Mouse (Mus musculus): ENCODE measurements around the gene Nfs1.
A peak's percentile ranks its signal among the peaks of the same experiment; 100 is the strongest.
"Not testable (repeated sequence)": the region's sequence is repeated elsewhere in the genome, so short reads cannot be mapped to it uniquely, and the experiment has no call there.

The Nfs1 gene

DNA sequence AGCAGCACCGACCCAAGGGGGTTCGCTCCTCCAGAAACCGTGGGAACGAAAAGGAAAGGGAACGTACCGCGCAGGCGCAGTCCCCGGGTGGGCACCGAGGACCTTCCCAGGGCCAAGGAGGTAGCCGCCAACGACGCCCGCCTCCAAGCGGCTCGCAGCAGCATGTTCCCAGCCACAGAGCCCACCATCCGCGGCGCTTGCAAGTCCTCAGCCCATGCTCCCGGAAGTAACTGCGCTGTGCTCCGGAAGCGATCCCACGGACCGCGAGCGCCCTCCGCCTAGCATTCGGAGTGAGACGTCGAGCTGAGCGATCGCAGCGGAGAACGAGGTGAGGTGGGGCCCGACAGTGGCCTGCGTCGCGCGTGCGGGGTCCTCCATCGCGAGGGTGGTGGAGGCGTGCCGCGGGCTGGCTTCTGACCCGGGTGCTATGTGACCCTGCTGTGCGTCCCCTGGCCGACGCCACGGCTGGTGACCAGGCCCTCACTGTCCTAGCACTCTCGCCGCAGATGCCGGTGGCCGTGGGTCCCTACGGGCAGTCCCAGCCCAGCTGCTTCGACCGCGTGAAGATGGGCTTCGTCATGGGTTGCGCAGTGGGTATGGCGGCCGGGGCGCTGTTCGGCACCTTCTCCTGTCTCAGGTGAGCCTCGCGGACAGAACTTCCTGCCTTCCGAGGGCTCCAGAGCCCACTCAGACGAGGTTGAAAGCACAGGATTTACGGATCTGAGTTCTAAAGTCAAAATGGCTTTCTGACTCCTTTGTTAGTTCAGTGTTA lies at the start of gene Nfs1, which contains the start of gene Romo1:
TSS of gene Nfs1 (minus strand) at position 234 of the 772 bp plus-strand sequence.
TSS of gene Romo1 (plus strand) at position 87 of the 772 bp plus-strand sequence.
- peak; percentile 74 for DNase-seq (ENCODE audit: low read depth)

DNA sequence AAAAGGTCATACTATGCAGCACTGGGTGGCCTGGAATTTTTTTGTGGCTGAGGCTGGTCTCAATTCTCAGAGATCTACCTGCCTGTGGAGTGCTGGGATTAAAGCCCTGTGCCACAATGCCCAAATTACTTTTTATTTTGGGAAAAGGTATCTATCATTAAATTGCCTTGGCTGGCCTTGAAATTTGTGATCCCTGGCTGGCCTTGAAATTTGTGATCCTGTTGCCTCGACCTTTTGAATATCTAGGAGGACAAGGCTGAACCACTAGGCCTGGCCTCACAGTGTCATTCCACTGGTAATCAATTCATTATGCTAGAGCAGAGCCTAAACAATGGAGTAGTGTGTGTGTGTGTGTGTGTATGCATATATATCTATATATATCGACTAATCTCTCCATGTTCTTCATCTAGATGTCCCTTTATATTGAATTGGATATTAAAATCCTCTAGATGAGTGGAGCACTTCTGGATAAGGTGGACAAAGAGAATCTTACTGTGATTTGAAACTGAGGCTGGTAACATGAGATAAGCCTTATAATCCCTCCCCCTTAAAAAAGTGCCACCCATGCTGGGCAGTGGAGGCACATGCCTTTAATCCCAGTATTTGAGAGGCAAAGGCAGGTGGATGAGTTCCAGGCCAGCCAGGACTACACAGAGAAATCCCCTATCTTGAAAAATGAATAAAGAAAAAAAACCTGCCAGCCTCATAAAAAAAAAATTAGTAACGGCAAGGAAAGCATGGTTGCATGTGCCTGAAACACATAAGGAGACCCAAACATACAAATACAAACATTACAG lies 49.3 kb upstream of the Nfs1 start:
- no peak for DNase-seq (ENCODE audit: low read depth)

DNA sequence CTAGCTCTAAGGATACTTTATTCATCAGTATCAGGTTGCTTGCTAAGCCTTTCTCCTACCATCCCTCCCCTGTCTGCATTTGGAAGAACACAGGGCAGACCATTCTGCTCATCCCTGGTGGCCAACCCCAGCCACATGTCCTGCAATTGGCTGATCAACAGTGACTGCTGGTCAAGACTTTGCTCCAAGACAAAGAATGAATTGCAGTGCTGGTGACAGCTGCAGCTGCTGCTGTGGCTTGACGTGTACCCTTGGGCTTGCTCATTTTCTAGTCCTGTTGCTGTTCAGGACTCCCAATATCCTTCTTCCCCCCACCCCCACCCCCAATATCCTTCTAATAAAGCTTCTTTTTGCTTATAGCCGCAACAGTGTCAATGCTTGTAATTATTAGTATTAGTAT lies 48.1 kb upstream of the Nfs1 start:
- no peak for DNase-seq (ENCODE audit: low read depth)

DNA sequence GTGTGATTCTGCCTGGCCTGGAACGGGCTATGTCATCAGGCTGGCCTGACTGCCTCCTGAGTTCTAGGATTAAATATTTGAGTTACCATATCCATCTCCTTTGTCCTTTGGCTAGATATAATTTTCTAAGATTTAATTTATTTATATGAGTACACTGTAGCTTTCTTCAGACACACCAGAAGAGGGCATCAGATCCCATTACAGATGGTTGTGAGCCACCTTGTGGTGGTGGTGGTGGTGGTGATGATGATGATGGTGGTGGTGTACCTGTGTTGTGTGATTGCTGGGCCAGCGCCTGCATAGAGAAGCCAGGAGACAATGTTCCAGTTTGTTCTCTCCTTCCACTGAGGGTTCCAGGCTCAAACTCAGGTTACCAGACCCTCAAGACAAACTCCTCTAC lies 47.6 kb upstream of the Nfs1 start:
- DNase-seq (ENCODE audit: low read depth): no peak

DNA sequence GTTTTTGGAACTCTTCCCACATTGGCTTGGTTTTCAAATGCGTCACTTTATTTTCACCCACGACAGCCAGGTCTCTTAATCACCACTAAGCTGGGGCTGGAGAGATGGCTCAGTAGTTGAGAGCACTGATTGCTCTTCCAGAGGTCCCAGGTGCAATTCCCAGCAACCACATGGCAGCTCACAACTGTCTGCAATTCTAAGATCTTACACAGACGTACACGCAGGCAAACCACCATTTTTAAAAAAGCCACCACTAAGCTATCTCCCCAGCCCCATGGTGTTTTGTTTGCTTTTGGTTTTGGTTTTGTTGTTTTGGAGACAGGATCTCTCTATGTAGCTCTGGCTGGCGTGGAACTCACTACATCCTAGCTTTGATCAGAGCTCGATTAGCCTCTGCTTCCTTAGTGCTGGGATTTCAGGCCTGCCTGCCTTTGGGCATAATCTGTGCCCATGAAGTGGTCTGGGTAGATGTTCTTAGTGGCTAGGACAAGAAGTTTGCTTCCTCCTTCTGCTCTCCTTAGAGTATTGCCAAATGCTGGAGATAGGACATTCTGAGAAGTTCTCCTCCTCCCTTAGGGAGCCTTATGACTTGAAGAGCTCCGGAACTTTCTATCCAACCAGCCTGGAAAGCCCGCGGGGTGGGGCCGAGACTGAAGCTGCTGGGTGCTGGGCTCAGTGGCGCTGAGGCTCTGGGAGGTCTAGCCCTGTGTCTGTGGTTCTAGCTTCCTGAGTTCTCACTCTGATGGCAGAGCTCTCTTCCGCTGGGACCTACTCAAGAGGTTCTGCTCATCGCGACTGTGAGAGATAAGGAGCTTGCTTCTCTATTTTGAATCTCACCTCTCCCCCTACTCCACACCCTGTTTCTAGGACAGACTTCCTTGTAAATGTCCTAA lies 46.3 kb upstream of the Nfs1 start:
- no peak for DNase-seq (ENCODE audit: low read depth)

DNA sequence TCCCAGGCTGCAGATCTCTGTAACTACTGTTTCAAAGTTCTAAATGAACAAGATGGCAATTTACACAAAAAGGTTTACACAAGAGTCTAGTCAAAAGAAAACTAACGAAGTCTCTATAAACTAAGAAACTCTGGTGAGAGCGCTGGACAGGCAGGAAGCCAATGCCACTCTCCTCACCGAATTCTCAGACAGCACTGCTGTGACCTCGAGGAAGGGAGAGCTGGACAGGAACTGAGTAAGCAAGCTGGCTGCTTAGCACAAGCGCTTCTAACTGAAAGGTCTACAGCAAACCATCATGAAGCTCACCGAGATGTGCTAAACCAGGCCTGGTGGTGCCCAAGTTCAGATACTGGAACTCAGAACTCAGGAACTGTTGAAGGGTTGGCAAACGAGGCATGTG lies 45.3 kb upstream of the Nfs1 start:
- DNase-seq (ENCODE audit: low read depth): not testable (repeated sequence)

DNA sequence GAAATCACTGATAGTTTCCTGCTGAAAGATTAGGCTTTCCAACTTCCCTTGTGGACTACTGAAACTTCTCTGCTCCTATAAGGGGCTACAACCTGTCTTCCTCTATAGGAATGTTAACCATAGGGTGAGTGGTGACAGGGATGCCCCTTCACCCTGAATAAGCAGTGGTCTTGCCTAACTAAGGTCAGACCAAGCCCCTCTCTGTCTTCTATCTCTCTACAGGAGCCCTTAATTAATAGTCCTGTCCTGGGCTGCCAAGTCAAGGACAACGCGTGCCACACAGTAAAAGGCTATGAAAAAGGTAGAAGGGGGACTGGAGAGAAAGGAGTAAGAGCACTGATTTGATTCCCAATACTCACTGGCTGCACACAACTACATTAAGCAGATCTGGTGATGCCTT lies 37.6 kb upstream of the Nfs1 start:
- no peak for DNase-seq (ENCODE audit: low read depth)

DNA sequence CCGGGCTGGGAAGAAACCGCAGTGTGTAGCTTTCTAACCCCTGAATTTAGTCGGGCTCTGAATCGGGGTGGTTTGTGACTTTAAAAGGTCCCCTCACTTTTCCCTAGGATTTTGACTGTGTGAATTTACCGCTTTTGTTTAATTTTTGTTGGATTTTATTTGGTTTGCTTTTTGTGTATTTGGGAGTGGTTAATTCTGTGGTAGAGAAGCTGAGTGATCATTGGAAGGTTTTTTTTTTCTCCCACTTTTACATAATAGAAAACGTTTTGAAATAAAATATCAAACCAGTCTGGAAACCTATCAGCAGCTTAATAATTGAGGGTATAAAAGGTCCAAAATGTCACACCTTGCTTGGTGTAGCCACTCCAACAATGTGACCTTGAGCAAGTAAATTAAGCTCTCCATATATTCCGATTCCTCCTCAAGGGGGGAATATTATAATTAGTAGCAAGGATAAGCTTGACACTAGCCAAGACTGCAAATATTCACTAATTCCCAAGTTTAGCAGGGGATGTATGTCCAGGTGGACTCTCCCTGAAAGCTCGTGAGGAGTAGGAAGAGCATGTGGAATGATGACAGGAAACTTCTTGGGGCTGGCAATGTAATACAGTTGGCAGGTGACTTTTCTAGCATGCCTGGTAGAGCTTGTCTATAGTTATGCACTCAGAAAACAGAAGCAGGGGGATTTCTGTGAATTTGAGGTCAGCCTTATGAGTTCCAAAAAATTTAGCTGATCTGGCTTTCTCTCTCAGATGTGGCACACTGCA lies 37.0 kb upstream of the Nfs1 start:
- DNase-seq (ENCODE audit: low read depth): no peak

DNA sequence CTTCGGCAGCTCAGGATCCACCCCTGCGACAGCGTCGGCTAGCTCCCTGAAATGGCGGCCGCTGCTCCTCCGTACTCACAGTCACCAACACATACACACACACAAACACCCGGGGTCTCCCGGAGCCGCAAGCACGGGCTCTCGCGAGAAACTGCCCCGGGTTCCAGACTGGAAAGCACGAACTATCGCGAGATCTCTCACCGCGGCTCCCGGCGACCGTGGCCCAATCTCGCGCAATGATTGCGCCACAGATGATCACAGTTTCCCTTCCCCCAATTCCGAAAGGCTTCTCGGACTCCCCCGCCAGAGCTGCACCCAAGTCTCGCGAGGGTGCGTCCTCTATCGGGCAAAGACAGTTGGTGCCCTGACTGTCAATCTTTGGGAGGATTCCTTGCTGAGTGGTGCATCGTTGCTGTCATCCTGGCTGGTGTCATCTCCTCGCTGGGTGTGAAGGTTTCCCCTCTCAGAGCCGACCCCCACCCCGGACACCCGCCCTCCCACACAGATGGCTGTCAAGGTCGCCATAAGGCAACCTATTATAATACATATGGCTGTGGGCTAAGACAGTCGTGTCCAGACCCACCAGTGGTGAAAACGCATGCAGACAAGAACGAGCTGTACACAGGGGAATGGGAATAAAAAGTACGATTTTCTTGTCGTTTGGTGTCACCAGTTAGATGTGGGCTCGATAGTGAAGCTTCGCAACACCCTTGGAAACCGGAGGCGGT lies 36.3 kb upstream of the Nfs1 start, which contains the start of gene Rbm39:
TSS of gene Rbm39 (minus strand) at position 145 of the 728 bp plus-strand sequence.
- DNase-seq (ENCODE audit: low read depth): peak; percentile 99

DNA sequence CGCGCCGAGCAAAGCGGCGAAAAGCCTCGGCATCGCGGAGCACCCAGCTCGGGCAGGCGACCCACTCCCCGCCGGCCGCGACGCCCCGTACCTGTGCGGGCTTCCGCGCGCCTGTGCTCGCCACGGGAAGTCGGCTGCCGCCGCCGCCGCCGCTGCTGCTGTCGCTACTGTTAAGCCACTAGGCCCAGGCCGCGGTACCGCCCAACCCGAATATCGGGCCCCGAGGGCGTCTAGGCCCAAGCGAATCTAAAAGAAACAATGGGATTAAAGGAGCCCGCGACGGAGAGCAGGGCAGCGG lies 35.8 kb upstream of the Nfs1 start:
- no peak for DNase-seq (ENCODE audit: low read depth)

DNA sequence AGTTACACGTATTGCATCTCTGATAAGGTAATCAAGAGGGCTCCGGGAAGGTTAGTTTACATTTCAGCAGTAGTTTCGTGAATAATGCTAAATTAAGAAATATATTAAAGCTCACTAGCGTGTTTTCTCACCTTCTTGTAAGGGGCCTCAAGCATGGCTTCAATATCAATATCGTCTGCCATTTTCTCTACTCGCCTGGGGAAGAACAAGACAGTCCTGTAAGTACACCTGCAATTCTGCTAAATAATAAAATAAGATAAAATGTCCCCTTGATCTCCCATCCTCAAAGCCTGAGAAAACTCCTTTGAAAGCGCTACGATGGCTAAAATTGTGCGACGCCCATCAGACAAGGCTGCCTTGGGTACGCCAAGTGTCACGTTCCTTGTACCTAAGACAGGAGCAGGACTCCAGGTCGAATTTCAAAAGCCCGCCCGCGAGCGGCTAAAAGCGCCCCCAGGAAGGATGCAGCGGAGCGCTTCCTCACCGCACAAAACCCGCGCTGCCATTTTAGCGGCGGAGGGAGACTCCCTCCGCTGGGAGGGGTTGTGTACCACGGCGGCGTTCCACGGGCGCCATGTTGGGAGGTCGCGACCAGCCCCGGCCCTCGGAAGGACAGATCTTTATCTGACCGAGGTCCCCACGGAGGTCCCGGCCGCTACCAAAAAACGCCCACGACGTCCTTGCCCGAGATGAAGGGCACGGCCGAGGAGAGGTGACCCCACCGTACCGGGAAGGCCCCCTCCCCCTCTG lies 35.2 kb upstream of the Nfs1 start:
- DNase-seq (ENCODE audit: low read depth): no peak

DNA sequence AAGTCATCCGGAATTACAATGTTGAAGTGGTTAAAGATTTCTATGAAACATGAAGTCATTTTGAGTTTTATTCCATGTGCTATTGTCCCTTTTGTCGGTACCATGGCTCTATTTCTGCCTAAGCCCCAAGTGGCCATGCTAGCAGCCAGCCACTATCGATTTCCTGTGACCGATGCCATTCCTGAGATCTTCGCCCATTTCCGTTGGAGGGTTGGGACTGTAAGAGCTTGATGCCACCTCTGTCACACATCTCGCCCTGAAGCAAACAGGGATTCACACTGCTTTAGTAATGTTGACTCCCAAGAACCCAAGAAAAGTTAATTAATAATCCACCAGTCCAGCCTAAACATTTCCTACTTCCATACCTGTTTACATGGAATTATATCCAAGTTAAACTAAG lies 33.7 kb upstream of the Nfs1 start:
- DNase-seq (ENCODE audit: low read depth): no peak

DNA sequence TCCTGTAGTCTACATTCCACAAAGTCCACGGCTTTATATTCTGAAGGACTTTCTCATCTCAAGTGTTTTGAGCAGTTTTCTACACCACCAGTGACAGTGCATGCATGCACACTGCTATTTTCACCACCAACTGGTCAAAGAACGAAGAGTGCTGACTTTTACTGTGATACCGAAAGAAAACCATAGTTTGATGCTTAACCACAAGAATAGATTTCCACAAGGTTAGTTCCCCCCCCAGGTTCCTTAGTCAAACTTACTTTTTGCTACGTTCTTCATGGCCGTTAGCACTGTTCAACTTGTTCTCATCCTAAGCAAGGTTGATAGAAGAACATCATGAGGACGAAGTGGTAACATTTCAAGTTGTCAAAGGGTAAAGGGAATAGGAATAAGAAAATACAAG lies 33.1 kb upstream of the Nfs1 start:
- DNase-seq (ENCODE audit: low read depth): no peak

DNA sequence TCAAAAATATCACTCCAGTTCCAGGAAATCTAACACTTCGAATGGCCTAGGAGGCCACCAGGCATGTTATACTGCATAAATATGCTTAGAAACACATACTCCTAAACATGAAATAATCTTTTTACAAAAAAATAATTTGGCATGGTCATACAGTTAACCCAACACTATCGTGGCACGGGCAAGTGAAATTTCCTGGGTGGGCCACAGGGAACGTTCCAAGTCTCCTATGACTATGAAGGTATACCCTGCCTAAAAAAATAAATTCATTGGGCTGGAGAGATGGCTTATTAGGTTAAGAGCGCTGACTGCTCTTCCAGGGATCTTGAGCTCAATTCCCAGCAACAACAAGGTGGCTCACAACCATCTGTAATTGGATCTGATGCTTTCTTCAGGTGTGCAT lies 22.6 kb upstream of the Nfs1 start:
- no peak for DNase-seq (ENCODE audit: low read depth)

DNA sequence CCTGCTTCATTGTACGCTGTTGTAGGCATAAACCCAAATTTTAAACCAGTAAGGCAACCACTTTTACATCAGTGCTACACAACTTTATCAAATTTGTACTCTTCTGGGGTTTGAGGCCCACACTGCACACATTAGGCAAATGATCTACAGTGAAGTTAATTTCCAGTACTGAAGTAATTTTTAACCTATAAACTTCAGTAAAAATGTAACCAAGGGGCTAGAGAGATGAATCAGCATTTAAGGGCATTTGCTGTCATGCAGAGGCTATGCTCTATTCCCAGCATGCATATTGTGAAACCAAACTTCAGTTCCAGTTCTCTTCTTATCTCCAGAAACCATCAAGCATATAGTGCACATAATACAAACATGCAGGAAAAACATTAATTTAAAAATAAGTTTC lies 21.5 kb upstream of the Nfs1 start:
- DNase-seq (ENCODE audit: low read depth): no peak

DNA sequence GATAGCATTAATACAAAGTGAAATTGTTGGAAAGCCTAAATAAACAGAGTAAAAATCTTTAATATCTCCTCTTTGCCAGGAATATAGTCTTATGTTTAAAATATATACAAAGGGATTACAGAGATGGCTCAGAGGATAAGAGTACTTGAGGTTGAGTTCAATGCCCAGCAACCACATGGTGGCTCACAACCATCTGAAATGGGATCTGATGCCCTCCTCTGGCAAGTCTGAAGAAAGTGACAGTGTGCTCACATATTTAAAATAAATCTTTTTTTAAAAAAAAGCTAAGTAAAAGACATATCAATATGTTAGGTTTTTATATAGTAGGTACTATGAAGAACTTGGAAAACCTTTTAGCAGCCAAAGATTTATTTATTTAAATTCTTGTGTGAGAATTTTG lies 7.6 kb upstream of the Nfs1 start:
- no peak for DNase-seq (ENCODE audit: low read depth)

DNA sequence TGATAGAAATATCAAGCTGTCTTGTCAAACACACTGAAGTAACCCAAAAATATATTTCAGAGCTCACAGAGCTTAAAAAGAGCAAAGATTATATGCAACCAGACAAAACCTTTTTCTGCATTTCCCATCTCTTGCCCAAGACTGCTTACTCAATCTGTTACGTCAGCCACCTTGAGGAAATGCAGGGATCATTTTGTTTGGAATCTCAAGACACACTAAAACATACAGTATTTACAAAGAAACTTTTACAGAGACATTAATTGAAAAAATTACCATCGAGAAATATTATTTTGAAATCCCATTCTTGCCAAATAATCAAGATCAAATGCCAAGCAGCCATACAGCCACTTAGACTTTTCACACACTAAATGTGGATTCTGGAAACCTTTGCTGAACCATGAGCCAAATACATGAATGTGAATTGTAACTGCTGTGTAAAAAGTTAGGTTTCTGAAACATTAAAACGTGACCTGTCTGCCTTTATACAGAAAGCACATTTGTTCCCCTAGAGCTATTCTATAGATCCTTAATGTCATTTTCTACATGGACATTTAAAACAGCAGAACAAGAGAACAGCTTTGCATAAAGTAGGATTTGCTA lies 3.4 kb upstream of the Nfs1 start:
- no peak for DNase-seq (ENCODE audit: low read depth)

DNA sequence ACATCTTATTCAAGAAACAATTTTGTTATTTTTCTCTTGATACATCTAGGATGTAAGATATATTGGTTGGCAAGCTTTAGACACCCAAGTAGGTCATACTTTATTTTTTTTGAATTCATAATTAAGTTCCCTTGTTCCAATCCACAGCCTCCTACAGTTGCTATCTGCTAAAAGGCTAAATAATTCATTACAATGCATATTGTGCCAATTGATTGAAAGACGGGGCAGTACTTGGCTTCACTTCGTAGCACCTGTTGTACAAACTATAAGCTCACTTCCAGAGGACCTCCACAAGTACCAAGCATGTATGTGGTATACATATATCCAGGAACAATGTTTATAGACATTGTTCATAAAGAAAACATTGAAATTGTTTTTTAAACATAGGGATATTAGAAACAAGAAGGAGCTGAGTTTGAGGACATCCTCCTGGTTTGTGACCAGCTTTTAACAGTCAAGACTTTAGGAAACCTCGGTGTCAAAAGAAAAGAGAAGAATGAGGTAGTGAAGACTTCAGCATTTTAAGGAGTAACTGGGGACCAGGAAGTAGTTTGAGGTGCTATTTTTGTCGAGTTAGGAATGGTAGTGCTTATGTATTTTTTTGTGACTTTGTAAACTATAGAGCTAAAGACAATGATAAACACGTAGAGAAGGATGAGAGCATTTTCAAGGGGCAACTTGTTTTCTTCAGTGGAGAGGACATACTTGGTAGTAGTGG lies 2.4 kb upstream of the Nfs1 start:
- no peak for DNase-seq (ENCODE audit: low read depth)

DNA sequence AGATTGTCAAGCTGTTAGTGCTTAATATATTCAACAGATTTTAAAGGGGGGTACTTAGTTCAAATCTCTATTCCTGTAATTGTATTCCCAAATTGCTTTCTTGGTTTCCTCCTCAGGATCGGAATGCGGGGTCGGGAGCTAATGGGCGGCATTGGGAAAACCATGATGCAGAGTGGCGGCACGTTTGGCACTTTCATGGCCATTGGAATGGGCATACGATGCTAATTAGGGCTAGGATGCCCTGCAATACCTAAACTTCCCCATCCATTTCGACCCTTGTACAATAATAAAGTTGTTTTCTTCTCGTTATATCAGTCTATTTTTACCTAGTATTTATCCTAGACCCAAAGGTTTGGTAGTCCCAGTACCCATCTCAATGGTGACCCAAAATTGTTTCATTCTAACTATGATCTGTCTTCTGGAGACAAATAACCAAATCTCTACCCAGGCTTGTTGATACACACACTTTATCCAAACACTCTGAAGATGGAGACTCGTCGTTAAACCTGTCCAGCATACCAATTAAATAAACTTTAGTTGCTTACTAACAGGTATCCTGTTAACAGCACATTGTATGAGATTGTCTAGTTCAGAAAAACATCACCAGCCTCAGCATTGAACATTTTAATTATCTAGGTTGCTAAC lies 1.6 kb upstream of the Nfs1 start:
- no peak for DNase-seq (ENCODE audit: low read depth)

Measured in fibroblast of lung, adult 2 months (primary cell).